In genomic region chr6:44849477-44849876, GRCm38 (mm10) we compare ENCODE assay signal across 22 mouse cellular contexts.
"Had no signal": no experiment of that assay in that cellular context is flagged by ENCODE, and none has a peak within 500 bp of the region (broad histone marks: within the 10 kb centered on the region; RNA-seq: fewer than 3 reads in every experiment).

No protein-coding gene starts in this region.

- ATAC-seq: hindbrain, embryonic 16.5 days; hindbrain, postnatal 0 days; inflammation-experienced regulatory T-cells, adult 6 months; intestine, embryonic 15.5 days; intestine, embryonic 16.5 days; intestine, postnatal 0 days had no signal

- DNase-seq: heart, postnatal 10 days; heart, postnatal 14 days; heart, postnatal 36 days; heart, postnatal 4 days; kidney, adult 11 months; kidney, adult 18-20 months; kidney, adult 2 months; kidney, adult 8-10 months; kidney, adult 9 months; kidney, postnatal 10 days; kidney, postnatal 14 days; kidney, postnatal 25 days; kidney, postnatal 36 days; kidney, postnatal 4 days; layer of hippocampus, adult 9-11 months; layer of hippocampus, postnatal 36 days had no signal
